Mouse (Mus musculus) left cerebral cortex, postnatal 4 days (tissue): ENCODE measurements around the gene Rad51b. TPM values are rescaled to one million over a fixed set of nuclear protein-coding genes. Genes with fewer than 3 reads are reported as not detected.
A peak's percentile ranks its signal among the peaks of the same experiment; 100 is the strongest.

ENCODE experiments used
- DNase-seq: peaks from one replicate; pipeline ENCODE4 v3.0.0-alpha.2; 2022
- intact Hi-C: fragments of 180-260 bp; cut with DNase I; formaldehyde crosslinking; loops from one replicate; pipeline ENCODE4 v1.15.1; 2025
- total RNA-seq, 2 experiments: library from RNA; stranded (reverse); gene quantifications; 2 replicates each; pipeline ENCODE4 v1.2.3; 2021

Gene Rad51b
- total RNA-seq, 2 experiments from 2014 or later: 0.56 to 0.84 TPM

- intact Hi-C loops: no loop called here
- no peak for DNase-seq
These were observed 30.8 kb downstream of the Rad51b start for GRCm38 (mm10) chr12:79327868-79328267.

DNA sequence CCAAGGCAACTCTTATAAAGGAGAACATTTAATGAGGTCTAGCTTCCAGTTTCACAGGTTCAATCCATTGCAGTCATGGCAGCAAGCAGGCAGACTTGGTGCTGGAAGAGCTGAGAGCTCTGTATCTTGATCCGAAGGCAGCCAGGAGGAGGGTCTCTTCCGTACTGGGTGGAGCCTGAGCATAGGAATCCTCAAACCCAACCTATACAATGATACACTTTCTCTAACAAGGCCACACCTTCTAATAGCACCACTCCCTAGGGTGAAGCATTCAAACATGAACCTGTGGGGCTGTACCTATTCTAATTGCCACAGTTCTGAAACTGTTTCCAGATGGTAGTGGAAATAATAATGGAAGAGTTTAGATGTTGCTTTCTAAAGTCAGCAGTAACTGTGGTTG is 33.5 kb downstream of the Rad51b start:
- DNase-seq: no peak
- intact Hi-C loops: no loop called here

DNA sequence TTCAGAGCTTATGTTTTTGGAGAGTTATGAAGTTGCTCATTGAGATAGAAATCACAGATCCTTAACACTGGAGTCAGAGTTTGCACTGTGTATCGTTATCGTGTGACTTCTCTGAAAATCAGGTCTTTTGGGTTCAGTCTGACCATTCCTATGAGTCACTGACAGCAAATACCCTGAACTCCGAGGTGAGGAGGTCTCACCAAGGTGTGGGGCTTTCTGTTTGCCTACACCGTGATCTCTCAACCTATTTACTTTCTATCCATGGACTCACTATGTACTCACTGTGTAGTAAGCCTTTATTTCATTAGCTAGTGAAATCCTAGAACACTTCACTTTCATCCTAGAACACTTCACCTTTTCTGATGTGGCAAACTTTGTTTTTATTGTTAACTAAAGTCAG is 34.6 kb downstream of the Rad51b start:
- DNase-seq: no peak
- intact Hi-C loops: no loop called here

DNA sequence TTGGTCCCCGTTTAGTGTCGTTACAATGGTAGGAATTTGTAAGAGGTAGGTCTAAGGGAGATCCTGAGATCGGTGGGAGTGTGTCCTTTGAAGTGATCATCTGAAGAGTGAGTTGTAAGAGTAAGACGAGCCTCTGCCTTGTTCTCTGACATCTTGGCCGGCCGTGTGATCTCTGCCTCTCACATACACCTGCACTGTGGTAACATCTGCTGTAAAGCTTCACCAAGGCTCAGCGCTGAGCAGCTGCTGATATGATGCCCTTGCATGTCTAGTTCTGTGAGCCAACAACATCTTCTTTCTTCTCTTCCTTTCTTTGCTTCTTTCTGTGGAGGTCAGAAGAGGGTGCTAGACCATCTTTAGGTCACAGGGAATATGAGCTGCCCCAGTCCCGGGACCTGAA is 41.7 kb downstream of the Rad51b start:
- intact Hi-C loops: no loop called here
- no peak for DNase-seq

- no peak for DNase-seq
- intact Hi-C loops: no loop called here
These were observed 43.4 kb downstream of the Rad51b start for GRCm38 (mm10) chr12:79340513-79340912.

- intact Hi-C loops: no loop called here
- DNase-seq: no peak
These were observed 44.3 kb downstream of the Rad51b start for GRCm38 (mm10) chr12:79341291-79341845.

DNA sequence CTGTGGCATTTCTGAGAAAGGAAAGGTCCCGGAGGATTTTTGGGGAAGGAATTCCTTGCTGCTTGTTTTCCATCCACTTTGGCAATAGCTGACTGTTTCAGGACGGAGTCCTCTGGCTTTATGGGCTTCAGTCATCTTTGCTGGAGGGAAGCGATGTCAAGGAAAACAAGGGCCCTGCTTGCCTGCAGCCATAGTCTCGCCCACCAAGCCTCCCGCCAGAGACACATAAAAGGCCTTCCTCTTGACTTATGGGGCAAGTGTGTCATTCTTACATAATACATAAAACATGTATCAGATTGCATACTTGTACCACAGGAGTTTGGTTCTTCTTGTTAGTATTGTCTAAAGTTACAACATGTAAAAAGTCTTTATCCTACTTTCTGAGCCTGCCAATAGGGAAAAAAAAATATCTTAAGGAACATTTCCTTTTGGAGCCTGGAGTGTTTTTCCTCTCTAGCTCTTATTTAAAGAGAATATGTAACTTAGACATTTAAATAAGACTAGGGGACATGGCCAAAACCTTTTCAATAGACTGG is 49.2 kb downstream of the Rad51b start:
- intact Hi-C loops: no loop called here
- no peak for DNase-seq

DNA sequence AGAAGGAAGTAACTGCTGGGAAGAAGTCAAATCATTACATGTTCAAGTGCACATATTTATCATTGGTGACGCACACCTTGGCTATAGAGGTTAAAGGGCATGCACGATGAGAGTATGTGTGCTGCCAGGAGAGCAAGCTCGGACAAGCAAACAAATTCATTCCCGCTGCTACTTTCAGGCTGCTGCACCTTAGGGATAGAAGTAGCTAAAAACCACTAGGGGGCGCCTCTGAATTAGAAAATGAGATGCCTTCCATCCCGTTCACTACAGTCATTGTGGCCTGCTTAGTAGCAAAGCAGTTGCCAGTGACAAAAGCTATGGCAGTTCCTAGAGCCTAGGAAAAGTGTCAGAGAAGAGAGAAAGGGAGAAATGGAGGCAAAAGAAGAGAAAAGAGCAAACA is 50.6 kb downstream of the Rad51b start:
- DNase-seq: peak; percentile 42
- intact Hi-C loops: no loop called here

DNA sequence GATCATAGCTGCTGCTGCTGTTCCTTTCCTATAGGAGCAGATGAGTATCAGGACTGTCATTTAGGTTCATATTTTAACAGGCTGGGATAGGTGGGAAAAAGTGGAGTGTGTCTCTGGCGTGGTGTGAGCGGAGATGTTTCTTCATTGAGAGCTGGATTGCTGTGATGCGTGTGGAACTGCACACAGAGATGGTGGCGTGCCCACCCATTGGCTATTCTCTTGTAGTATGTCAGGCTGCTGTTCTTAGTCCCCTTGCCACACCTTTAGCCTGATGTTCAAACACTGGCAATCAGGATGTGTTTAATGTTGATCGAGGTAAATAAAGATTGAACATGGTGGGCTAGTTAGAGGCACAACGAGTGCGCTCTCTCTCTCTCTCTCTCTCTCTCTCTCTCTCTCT is 54.4 kb downstream of the Rad51b start:
- no peak for DNase-seq
- intact Hi-C loops: no loop called here

DNA sequence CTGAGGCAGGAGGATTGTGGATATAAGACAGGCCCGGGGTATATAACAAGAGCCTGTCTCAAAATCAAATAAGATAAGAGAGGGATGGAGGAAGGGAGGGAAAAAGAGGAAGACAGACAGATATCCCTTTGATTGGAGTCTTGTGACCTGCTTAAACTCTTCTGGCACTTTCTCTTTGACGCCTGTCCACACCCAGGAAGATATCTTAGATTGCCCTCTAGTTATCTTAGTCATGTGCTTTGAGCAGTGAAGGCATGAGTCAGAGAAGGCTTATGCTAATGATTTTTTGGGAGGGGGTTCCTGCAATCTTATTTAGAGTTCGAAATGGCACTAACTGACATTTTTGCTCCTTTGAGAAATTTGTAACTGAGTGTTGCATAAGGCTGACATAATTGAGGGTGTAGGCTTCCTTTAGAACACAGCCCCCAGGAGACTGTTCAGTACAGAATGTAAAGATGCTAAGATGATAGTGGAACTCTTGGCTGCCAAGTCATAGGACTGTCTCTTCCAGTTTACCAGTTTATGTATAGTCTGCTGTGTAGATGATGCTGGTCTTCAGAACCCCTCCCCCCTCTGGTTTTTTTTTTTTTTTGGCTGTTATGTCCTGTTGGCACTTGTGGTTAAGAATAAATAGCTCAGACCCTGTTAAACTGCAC is 55.1 kb downstream of the Rad51b start:
- intact Hi-C loops: no loop called here
- no peak for DNase-seq

DNA sequence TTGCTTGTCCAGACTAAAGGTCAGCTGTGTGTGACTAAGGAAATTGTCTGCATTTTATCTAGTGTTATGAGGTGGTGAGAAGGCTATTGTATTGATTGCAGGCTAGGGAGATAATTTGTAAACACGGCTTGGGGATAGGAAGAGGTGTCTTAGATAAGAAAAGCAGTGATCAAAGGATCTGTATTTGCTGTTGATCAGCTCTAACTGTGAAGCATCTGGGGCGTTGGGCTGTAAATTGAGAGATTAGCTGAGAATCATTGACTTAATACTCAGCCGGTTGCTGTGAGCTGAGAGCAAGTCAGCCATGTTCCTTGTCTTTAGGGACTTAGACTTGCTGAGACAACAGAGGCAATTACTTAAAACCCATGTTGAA is 55.6 kb downstream of the Rad51b start:
- intact Hi-C loops: no loop called here
- no peak for DNase-seq

- intact Hi-C loops: no loop called here
- no peak for DNase-seq
These were observed 56.3 kb downstream of the Rad51b start for GRCm38 (mm10) chr12:79353356-79353755.

GRCm38 (mm10) chr12:79354621-79355020 is 57.5 kb downstream of the Rad51b start:
- intact Hi-C loops: loop anchor here (5.0 kb wide), 1 partner anchor 778 kb away; no protein-coding TSS in a partner anchor
- DNase-seq: no peak

GRCm38 (mm10) chr12:79356138-79356537 is 59.1 kb downstream of the Rad51b start:
- intact Hi-C loops: loop anchor here (5.0 kb wide), 1 partner anchor 776 kb away; no protein-coding TSS in a partner anchor
- no peak for DNase-seq

DNA sequence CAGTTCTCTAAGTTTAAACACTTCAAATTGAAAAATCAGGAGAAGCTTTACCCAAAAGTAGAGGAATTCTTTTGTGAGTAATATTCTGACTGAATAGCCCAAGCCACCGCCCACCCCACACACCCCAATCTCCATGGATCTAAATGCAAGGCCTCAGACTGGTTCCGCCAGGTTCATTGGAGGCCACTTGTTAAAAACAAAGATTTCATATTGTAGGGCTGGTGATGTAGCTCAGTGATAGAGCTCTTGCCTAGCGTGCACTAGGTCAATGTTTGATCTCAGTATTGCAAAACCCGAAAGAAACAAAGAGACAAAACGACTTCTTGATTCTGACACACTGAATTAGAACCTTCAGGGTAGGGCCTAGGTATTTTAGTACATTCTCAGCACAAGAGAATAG is 60.5 kb downstream of the Rad51b start:
- intact Hi-C loops: loop anchor here (2.0 to 5.0 kb wide), 2 partner anchors 255 to 775 kb away; no protein-coding TSS in a partner anchor
- DNase-seq: no peak

DNA sequence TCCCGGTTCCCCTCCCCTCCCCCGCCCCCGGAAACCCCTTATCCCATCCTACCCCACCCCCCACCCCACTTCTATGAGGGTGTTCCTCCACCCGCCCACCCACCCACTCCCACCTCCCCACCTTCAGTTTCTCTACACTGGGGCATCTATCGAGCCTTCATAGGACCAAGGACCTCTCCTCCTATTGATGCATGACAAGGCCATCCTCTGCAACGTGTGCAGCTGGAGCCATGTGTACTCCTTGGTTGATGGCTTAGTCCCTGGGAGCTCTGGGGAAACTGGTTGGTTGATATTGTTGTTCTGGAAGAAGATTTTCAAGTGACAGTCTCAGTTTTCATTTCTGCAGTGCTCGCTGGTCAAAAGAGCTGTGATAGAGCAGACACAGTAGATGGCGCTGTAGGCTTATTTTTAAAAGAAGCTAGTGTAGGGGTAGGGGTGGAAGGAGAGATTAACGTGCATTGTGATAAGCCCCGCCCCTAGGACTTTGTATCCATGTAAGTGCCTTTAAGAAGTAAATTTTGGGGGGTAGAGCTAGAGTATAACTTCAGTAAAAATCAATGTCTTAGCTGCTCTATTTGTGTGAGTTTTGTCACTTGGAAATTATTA is 61.6 kb downstream of the Rad51b start:
- intact Hi-C loops: loop anchor here (2.0 to 5.0 kb wide), 2 partner anchors 254 to 774 kb away; no protein-coding TSS in a partner anchor

DNA sequence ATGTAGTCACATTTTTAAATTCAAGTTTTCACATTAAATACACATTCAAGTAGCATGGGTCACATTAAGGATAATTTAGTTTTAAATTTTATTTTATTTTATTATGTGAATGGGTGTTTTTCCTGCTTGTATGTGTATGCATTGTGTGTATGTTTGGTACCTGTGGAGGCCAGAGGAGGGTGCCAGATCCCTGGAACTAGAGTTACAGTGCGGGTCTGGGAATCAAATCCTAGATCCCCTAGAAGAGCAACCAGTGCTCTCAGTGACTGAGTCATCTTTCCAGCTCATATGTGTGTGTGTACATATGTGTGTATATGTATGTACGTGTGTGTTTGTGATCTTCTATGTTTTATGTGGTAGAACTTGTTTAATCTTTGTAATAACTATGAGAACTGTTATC is 62.3 kb downstream of the Rad51b start:
- no peak for DNase-seq
- intact Hi-C loops: loop anchor here (2.0 to 5.0 kb wide), 2 partner anchors 253 to 773 kb away; no protein-coding TSS in a partner anchor

More for the DNA sequence above, 61.6 kb downstream of the Rad51b start:
- DNase-seq: peak; percentile 39

GRCm38 (mm10) chr12:79362219-79362618 is 65.1 kb downstream of the Rad51b start:
- intact Hi-C loops: no loop called here
- peak; percentile 27 for DNase-seq

- DNase-seq: no peak
- intact Hi-C loops: no loop called here
These were observed 67.2 kb downstream of the Rad51b start for GRCm38 (mm10) chr12:79364284-79364683.

GRCm38 (mm10) chr12:79368818-79369217 is 71.7 kb downstream of the Rad51b start:
- no peak for DNase-seq
- intact Hi-C loops: no loop called here

- no peak for DNase-seq
- intact Hi-C loops: no loop called here
These were observed 72.6 kb downstream of the Rad51b start for GRCm38 (mm10) chr12:79369512-79370165.
